Mouse (Mus musculus): ENCODE measurements around the gene Gm49711. TPM values are rescaled to one million over a fixed set of nuclear protein-coding genes. Genes with fewer than 3 reads are reported as not detected.

Gene Gm49711
- polyA plus RNA-seq, 1 experiment: not detected

GRCm38 (mm10) chr16:92052569-92052968, 5.5 kb upstream of the Gm49711 start:
- H3K27ac ChIP-seq (replicated peaks; ENCODE audit: low read depth, low read length): no peak overlapping the region
- no peaks in the 10 kb centered on the region for H3K4me1 ChIP-seq (ENCODE audit: control insufficient read depth, insufficient read depth, insufficient read length, low read length)
- no peak overlapping the region for H3K4me3 ChIP-seq (ENCODE audit: insufficient read depth, low read depth, low read length)

GRCm38 (mm10) chr16:92056711-92057110, 1.4 kb upstream of the Gm49711 start:
- Histone ChIP-seq H3K4me1 (ENCODE audit: control insufficient read depth, insufficient read depth, insufficient read length, low read length) (no peaks in the 10 kb centered on the region), H3K4me3 (ENCODE audit: insufficient read depth, low read depth, low read length) (no peak overlapping the region), H3K27ac (replicated peaks; ENCODE audit: low read depth, low read length) (no peak overlapping the region)

GRCm38 (mm10) chr16:92057456-92057851, 662 bp upstream of the Gm49711 start:
- H3K27ac ChIP-seq (replicated peaks; ENCODE audit: low read depth, low read length): peak overlapping the region; percentile 67
- no peaks in the 10 kb centered on the region for H3K4me1 ChIP-seq (ENCODE audit: control insufficient read depth, insufficient read depth, insufficient read length, low read length)
- H3K4me3 ChIP-seq (ENCODE audit: insufficient read depth, low read depth, low read length): peak overlapping the region; percentile 79

- Histone ChIP-seq H3K27ac (replicated peaks; ENCODE audit: low read depth, low read length) (peak overlapping the region; percentile 6), H3K4me1 (ENCODE audit: control insufficient read depth, insufficient read depth, insufficient read length, low read length) (no peaks in the 10 kb centered on the region)
Measured at GRCm38 (mm10) chr16:92058644-92059620, 816 bp downstream of the Gm49711 start.

GRCm38 (mm10) chr16:92060213-92060612, 2.1 kb downstream of the Gm49711 start:
- Histone ChIP-seq H3K4me3 (ENCODE audit: insufficient read depth, low read depth, low read length) (0 out of 2 replicates have a peak overlapping the region, but pooled peaks have one; percentile 24), H3K4me1 (ENCODE audit: control insufficient read depth, insufficient read depth, insufficient read length, low read length) (no peaks in the 10 kb centered on the region), H3K27ac (replicated peaks; ENCODE audit: low read depth, low read length) (no peak overlapping the region)

More at GRCm38 (mm10) chr16:92058644-92059620, 816 bp downstream of the Gm49711 start:
- H3K4me3 ChIP-seq (ENCODE audit: insufficient read depth, low read depth, low read length): peak overlapping the region; percentile 73

GRCm38 (mm10) chr16:92061586-92061985, 3.5 kb downstream of the Gm49711 start:
- H3K4me3 ChIP-seq (ENCODE audit: insufficient read depth, low read depth, low read length): no peak overlapping the region
- no peak overlapping the region for H3K27ac ChIP-seq (replicated peaks; ENCODE audit: low read depth, low read length)
- no peaks in the 10 kb centered on the region for H3K4me1 ChIP-seq (ENCODE audit: control insufficient read depth, insufficient read depth, insufficient read length, low read length)

GRCm38 (mm10) chr16:92062832-92063231, 4.7 kb downstream of the Gm49711 start:
- no peak overlapping the region for H3K4me3 ChIP-seq (ENCODE audit: insufficient read depth, low read depth, low read length)
- no peaks in the 10 kb centered on the region for H3K4me1 ChIP-seq (ENCODE audit: control insufficient read depth, insufficient read depth, insufficient read length, low read length)
- no peak overlapping the region for H3K27ac ChIP-seq (replicated peaks; ENCODE audit: low read depth, low read length)

- H3K4me3 ChIP-seq (ENCODE audit: insufficient read depth, low read depth, low read length): no peak overlapping the region
- no peaks in the 10 kb centered on the region for H3K4me1 ChIP-seq (ENCODE audit: control insufficient read depth, insufficient read depth, insufficient read length, low read length)
- no peak overlapping the region for H3K27ac ChIP-seq (replicated peaks; ENCODE audit: low read depth, low read length)
Measured at GRCm38 (mm10) chr16:92064801-92065200, 6.7 kb downstream of the Gm49711 start.

GRCm38 (mm10) chr16:92070338-92070737, 12.2 kb downstream of the Gm49711 start:
- H3K4me1 ChIP-seq (ENCODE audit: control insufficient read depth, insufficient read depth, insufficient read length, low read length): no peaks in the 10 kb centered on the region
- H3K27ac ChIP-seq (replicated peaks; ENCODE audit: low read depth, low read length): no peak overlapping the region
- no peak overlapping the region for H3K4me3 ChIP-seq (ENCODE audit: insufficient read depth, low read depth, low read length)

- H3K27ac ChIP-seq (replicated peaks; ENCODE audit: low read depth, low read length): no peak overlapping the region
- H3K4me3 ChIP-seq (ENCODE audit: insufficient read depth, low read depth, low read length): no peak overlapping the region
- no peaks in the 10 kb centered on the region for H3K4me1 ChIP-seq (ENCODE audit: control insufficient read depth, insufficient read depth, insufficient read length, low read length)
Measured at GRCm38 (mm10) chr16:92076797-92077196, 18.7 kb downstream of the Gm49711 start.

- Histone ChIP-seq H3K4me1 (ENCODE audit: control insufficient read depth, insufficient read depth, insufficient read length, low read length) (peaks cover 9% of the 10 kb centered on the region), H3K27ac (replicated peaks; ENCODE audit: low read depth, low read length) (no peak overlapping the region), H3K4me3 (ENCODE audit: insufficient read depth, low read depth, low read length) (no peak overlapping the region)
Measured at GRCm38 (mm10) chr16:92083771-92084453, 25.8 kb downstream of the Gm49711 start.

- 0 out of 2 replicates have a peak overlapping the region, but pooled peaks have one; percentile 30 for H3K27ac ChIP-seq (replicated peaks; ENCODE audit: low read depth, low read length)
- H3K4me1 ChIP-seq (ENCODE audit: control insufficient read depth, insufficient read depth, insufficient read length, low read length): peaks cover 13% of the 10 kb centered on the region
- H3K4me3 ChIP-seq (ENCODE audit: insufficient read depth, low read depth, low read length): no peak overlapping the region
Measured at GRCm38 (mm10) chr16:92089225-92089624, 31.1 kb downstream of the Gm49711 start.

- Histone ChIP-seq H3K4me1 (ENCODE audit: control insufficient read depth, insufficient read depth, insufficient read length, low read length) (peaks cover 13% of the 10 kb centered on the region), H3K27ac (replicated peaks; ENCODE audit: low read depth, low read length) (no peak overlapping the region; the same call in 1 of the 2 replicates), H3K4me3 (ENCODE audit: insufficient read depth, low read depth, low read length) (no peak overlapping the region)
Measured at GRCm38 (mm10) chr16:92091876-92092275, 33.8 kb downstream of the Gm49711 start.

- H3K4me1 ChIP-seq (ENCODE audit: control insufficient read depth, insufficient read depth, insufficient read length, low read length): peaks cover 9% of the 10 kb centered on the region
- no peak overlapping the region for H3K4me3 ChIP-seq (ENCODE audit: insufficient read depth, low read depth, low read length)
- H3K27ac ChIP-seq (replicated peaks; ENCODE audit: low read depth, low read length): no peak overlapping the region
Measured at GRCm38 (mm10) chr16:92098351-92099051, 40.4 kb downstream of the Gm49711 start.

GRCm38 (mm10) chr16:92099598-92099997, 41.5 kb downstream of the Gm49711 start:
- Histone ChIP-seq H3K4me3 (ENCODE audit: insufficient read depth, low read depth, low read length) (no peak overlapping the region), H3K4me1 (ENCODE audit: control insufficient read depth, insufficient read depth, insufficient read length, low read length) (peaks cover 15% of the 10 kb centered on the region), H3K27ac (replicated peaks; ENCODE audit: low read depth, low read length) (no peak overlapping the region)
